Mouse (Mus musculus): ENCODE results near the gene AU040320. TPM values are rescaled to one million over a fixed set of nuclear protein-coding genes. Genes with fewer than 3 reads are reported as not detected.

Gene AU040320
- total and polyA plus RNA-seq, 2 experiments: 8.9 to 13.0 TPM

GRCm38 (mm10) chr4:126879560-126880275, 126.4 kb downstream of the AU040320 start:
- DNase-seq (ENCODE audit: extremely low read depth, low read depth, low spot score): no peak
- no peak overlapping the region for H3K9ac ChIP-seq (ENCODE audit: low read depth, low read length)
- no peak overlapping the region for H3K27ac ChIP-seq (replicated peaks; ENCODE audit: insufficient read depth, low read depth, low read length)
- H3K36me3 ChIP-seq (ENCODE audit: control insufficient read depth, insufficient read depth, low read length): peaks cover 33% of the 10 kb centered on the region
- 77% methylated on average over 5 of the region's 5 CpGs for WGBS
- TF ChIP-seq POLR2A (IDR thresholded peaks at IDR 0.05; ENCODE audit: extremely low read depth, insufficient read depth, low read length): no peak
- no peak for TF ChIP-seq CTCF (IDR thresholded peaks at IDR 0.05; ENCODE audit: low read depth, low read length)
- no peaks in the 10 kb centered on the region for H3K4me1 ChIP-seq (ENCODE audit: control insufficient read depth, insufficient read depth, low read length)
- no peaks in the 10 kb centered on the region for H3K79me2 ChIP-seq (ENCODE audit: control insufficient read depth, insufficient read depth, low read length)
- H3K27me3 ChIP-seq (ENCODE audit: control insufficient read depth, insufficient read depth, low read length): no peaks in the 10 kb centered on the region
- no peak overlapping the region for H3K4me3 ChIP-seq (ENCODE audit: insufficient read depth, low read depth, low read length)

- no peak for TF ChIP-seq POLR2A (IDR thresholded peaks at IDR 0.05; ENCODE audit: extremely low read depth, insufficient read depth, low read length)
- no peak for TF ChIP-seq CTCF (IDR thresholded peaks at IDR 0.05; ENCODE audit: low read depth, low read length)
- no peaks in the 10 kb centered on the region for H3K27me3 ChIP-seq (ENCODE audit: control insufficient read depth, insufficient read depth, low read length)
- H3K4me3 ChIP-seq (ENCODE audit: insufficient read depth, low read depth, low read length): no peak overlapping the region
- H3K4me1 ChIP-seq (ENCODE audit: control insufficient read depth, insufficient read depth, low read length): no peaks in the 10 kb centered on the region
- no peak overlapping the region for H3K27ac ChIP-seq (replicated peaks; ENCODE audit: insufficient read depth, low read depth, low read length)
- DNase-seq (ENCODE audit: extremely low read depth, low read depth, low spot score): peak; percentile 5
- peaks cover 26% of the 10 kb centered on the region for H3K36me3 ChIP-seq (ENCODE audit: control insufficient read depth, insufficient read depth, low read length)
- no peaks in the 10 kb centered on the region for H3K79me2 ChIP-seq (ENCODE audit: control insufficient read depth, insufficient read depth, low read length)
- no peak overlapping the region for H3K9ac ChIP-seq (ENCODE audit: low read depth, low read length)
- WGBS: 95% methylated on average over 5 of the region's 5 CpGs
Measured at GRCm38 (mm10) chr4:126883602-126884001, 130.3 kb downstream of the AU040320 start.

- TF ChIP-seq CTCF (IDR thresholded peaks at IDR 0.05; ENCODE audit: low read depth, low read length) (no peak; the same call in 1 of the 2 replicates), POLR2A (IDR thresholded peaks at IDR 0.05; ENCODE audit: extremely low read depth, insufficient read depth, low read length) (no peak)
- H3K4me1 ChIP-seq (ENCODE audit: control insufficient read depth, insufficient read depth, low read length): no peaks in the 10 kb centered on the region
- H3K79me2 ChIP-seq (ENCODE audit: control insufficient read depth, insufficient read depth, low read length): no peaks in the 10 kb centered on the region
- H3K27me3 ChIP-seq (ENCODE audit: control insufficient read depth, insufficient read depth, low read length): no peaks in the 10 kb centered on the region
- H3K36me3 ChIP-seq (ENCODE audit: control insufficient read depth, insufficient read depth, low read length): peaks cover 33% of the 10 kb centered on the region
- WGBS: 85% methylated on average over 1 of the region's 1 CpGs
- DNase-seq (ENCODE audit: extremely low read depth, low read depth, low spot score): no peak
- H3K27ac ChIP-seq (replicated peaks; ENCODE audit: insufficient read depth, low read depth, low read length): no peak overlapping the region
- H3K9ac ChIP-seq (ENCODE audit: low read depth, low read length): no peak overlapping the region
- H3K4me3 ChIP-seq (ENCODE audit: insufficient read depth, low read depth, low read length): no peak overlapping the region
Measured at GRCm38 (mm10) chr4:126885953-126886352, 132.6 kb downstream of the AU040320 start.

DNA sequence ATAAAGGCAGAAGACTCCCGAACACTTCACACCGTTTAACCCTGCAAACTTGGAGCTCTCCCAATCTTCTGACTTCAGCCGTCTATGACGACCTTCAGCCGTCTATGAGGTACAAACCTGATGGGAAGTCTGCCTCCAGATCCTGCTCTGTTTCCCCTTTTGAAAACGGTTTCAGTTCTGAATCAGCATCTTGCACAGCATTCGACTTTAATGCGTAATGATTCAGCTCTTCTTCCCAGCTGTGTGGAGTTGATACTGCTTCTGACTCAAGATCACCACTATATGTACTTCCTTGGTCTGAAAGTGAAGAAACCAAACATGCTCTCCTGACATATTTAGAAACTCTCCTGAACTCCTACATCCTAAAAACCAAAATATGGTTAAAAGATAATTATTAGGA, 136.5 kb downstream of the AU040320 start:
- Histone ChIP-seq H3K36me3 (ENCODE audit: control insufficient read depth, insufficient read depth, low read length) (peaks cover 39% of the 10 kb centered on the region), H3K9ac (ENCODE audit: low read depth, low read length) (no peak overlapping the region), H3K27me3 (ENCODE audit: control insufficient read depth, insufficient read depth, low read length) (no peaks in the 10 kb centered on the region), H3K79me2 (ENCODE audit: control insufficient read depth, insufficient read depth, low read length) (no peaks in the 10 kb centered on the region), H3K4me3 (ENCODE audit: insufficient read depth, low read depth, low read length) (no peak overlapping the region), H3K27ac (replicated peaks; ENCODE audit: insufficient read depth, low read depth, low read length) (no peak overlapping the region), H3K4me1 (ENCODE audit: control insufficient read depth, insufficient read depth, low read length) (no peaks in the 10 kb centered on the region)
- TF ChIP-seq POLR2A (IDR thresholded peaks at IDR 0.05; ENCODE audit: extremely low read depth, insufficient read depth, low read length) (no peak), CTCF (IDR thresholded peaks at IDR 0.05; ENCODE audit: low read depth, low read length) (no peak)
- WGBS: 79% methylated on average over 8 of the region's 8 CpGs
- DNase-seq (ENCODE audit: extremely low read depth, low read depth, low spot score): peak; percentile 7

Other genes with a start within 250 kb of the AU040320 start
- gene Ago4, start 220.1 kb upstream of the AU040320 start, total RNA-seq (2014; rRNA removed): 2.2 and 2.3 TPM in 2 replicates
- 0.65 and 0.82 TPM in 2 replicates for gene Ago4, start 220.1 kb upstream of the AU040320 start, polyA plus RNA-seq (2012; rRNA removed)
- 0.28 and 0.40 TPM in 2 replicates for gene Clspn, start 196.6 kb upstream of the AU040320 start, total RNA-seq (2014; rRNA removed)
- gene Clspn, start 196.6 kb upstream of the AU040320 start, polyA plus RNA-seq (2012; rRNA removed): 0.05 and 0.15 TPM in 2 replicates
- 3.3 and 3.7 TPM in 2 replicates for gene 5730409E04Rik, start 143.7 kb upstream of the AU040320 start, total RNA-seq (2014; rRNA removed)
- 4.5 and 4.8 TPM in 2 replicates for gene 5730409E04Rik, start 143.7 kb upstream of the AU040320 start, polyA plus RNA-seq (2012; rRNA removed)
- 94.4 and 99.1 TPM in 2 replicates for gene Psmb2, start 75.9 kb upstream of the AU040320 start, total RNA-seq (2014; rRNA removed)
- 149 and 192 TPM in 2 replicates for gene Psmb2, start 75.9 kb upstream of the AU040320 start, polyA plus RNA-seq (2012; rRNA removed)
- gene Tfap2e, start 17.3 kb upstream of the AU040320 start, total RNA-seq (2014; rRNA removed): not detected in 2 replicates
- gene Tfap2e, start 17.3 kb upstream of the AU040320 start, polyA plus RNA-seq (2012; rRNA removed): not detected in 2 replicates
- 2.4 and 4.2 TPM in 2 replicates for gene Ncdn, start 106 bp upstream of the AU040320 start, total RNA-seq (2014; rRNA removed)
- 10.0 and 12.8 TPM in 2 replicates for gene Ncdn, start 106 bp upstream of the AU040320 start, polyA plus RNA-seq (2012; rRNA removed)
- gene Zmym4, start 214.6 kb downstream of the AU040320 start, total RNA-seq (2014; rRNA removed): 10.0 and 11.1 TPM in 2 replicates
- gene Zmym4, start 214.6 kb downstream of the AU040320 start, polyA plus RNA-seq (2012; rRNA removed): 1.6 and 1.7 TPM in 2 replicates

Measured in liver, adult 2 months (tissue).